Comparison of ENCODE assay signal across 8 mouse cellular contexts in genomic region chr14:48888954-48889353, GRCm38 (mm10).
DNase-seq lines count a peak whose midpoint lies in the region; ATAC-seq lines count a peak whose summit lies in the region.
"Had no signal": no experiment of that assay in that cellular context is flagged by ENCODE, and none has a peak within 500 bp of the region (broad histone marks: within the 10 kb centered on the region; RNA-seq: fewer than 3 reads in every experiment).

No protein-coding gene starts in this region.

- peaks cover 6% of the 10 kb centered on the region; the same call in 1 of the 2 replicates for H3K4me1 ChIP-seq in forebrain, embryonic 13.5 days
- H3K4me1 ChIP-seq in limb, embryonic 10.5 days, result peaks cover 14% of the 10 kb centered on the region; the same call in 1 of the 2 replicates
- no peaks in the 10 kb centered on the region for H3K4me1 ChIP-seq in stomach, embryonic 16.5 days (ENCODE audit: control insufficient read depth, insufficient read depth, low read length)
- H3K4me1 ChIP-seq: limb, embryonic 15.5 days had no signal

- H3K27ac ChIP-seq in forebrain, embryonic 13.5 days, result no peak overlapping the region
- no peak overlapping the region for H3K27ac ChIP-seq in limb, embryonic 10.5 days
- H3K27ac ChIP-seq in stomach, embryonic 16.5 days (ENCODE audit: low read length), result no peak overlapping the region
- H3K27ac ChIP-seq: limb, embryonic 15.5 days had no signal

- DNase-seq in ovary, postnatal 14 days (ENCODE audit: low spot score), result peak; percentile 5
- no peak for DNase-seq in ovary, postnatal 10 days (ENCODE audit: low spot score)
- DNase-seq in limb, embryonic 10.5 days (ENCODE audit: low spot score), result peak; percentile 43
- no peak for DNase-seq in thymus, postnatal 14 days
- no peak for DNase-seq in layer of hippocampus, adult 9-11 months

- no peaks in the 10 kb centered on the region for H3K9me3 ChIP-seq in forebrain, embryonic 13.5 days (replicated peaks)
- no peaks in the 10 kb centered on the region for H3K9me3 ChIP-seq in limb, embryonic 10.5 days (replicated peaks)
- no peaks in the 10 kb centered on the region for H3K9me3 ChIP-seq in stomach, embryonic 16.5 days (replicated peaks; ENCODE audit: control insufficient read depth, low read length)
- H3K9me3 ChIP-seq: limb, embryonic 15.5 days had no signal

- peaks cover 67% of the 10 kb centered on the region for H3K27me3 ChIP-seq in forebrain, embryonic 13.5 days
- H3K27me3 ChIP-seq in limb, embryonic 10.5 days (ENCODE audit: low read depth, poor library complexity, severe bottlenecking), result no peaks in the 10 kb centered on the region
- H3K27me3 ChIP-seq in stomach, embryonic 16.5 days (ENCODE audit: control insufficient read depth, insufficient read depth, low read length), result peaks cover 1% of the 10 kb centered on the region; the same call in 1 of the 2 replicates
- H3K27me3 ChIP-seq: limb, embryonic 15.5 days had no signal

- H3K36me3 ChIP-seq in forebrain, embryonic 13.5 days (ENCODE audit: poor library complexity, severe bottlenecking), result no peaks in the 10 kb centered on the region
- H3K36me3 ChIP-seq in limb, embryonic 10.5 days, result no peaks in the 10 kb centered on the region
- no peaks in the 10 kb centered on the region for H3K36me3 ChIP-seq in stomach, embryonic 16.5 days (ENCODE audit: control insufficient read depth, insufficient read depth, low read length)
- H3K36me3 ChIP-seq: limb, embryonic 15.5 days had no signal

- ATAC-seq in forebrain, embryonic 13.5 days, result no peak
- no peak for ATAC-seq in stomach, embryonic 16.5 days (ENCODE audit: insufficient read depth, low FRiP score)

- WGBS in forebrain, embryonic 13.5 days, result 4% methylated on average over 13 of the region's 13 CpGs
- 4% methylated on average over 13 of the region's 13 CpGs for WGBS in limb, embryonic 10.5 days
- 9% methylated on average over 13 of the region's 13 CpGs for WGBS in stomach, embryonic 16.5 days

- peak overlapping the region; percentile 27; the same call in 1 of the 2 replicates for H3K4me2 ChIP-seq in forebrain, embryonic 13.5 days
- H3K4me2 ChIP-seq in stomach, embryonic 16.5 days (ENCODE audit: low read depth, low read length), result peak overlapping the region; percentile 31; the same call in 1 of the 2 replicates
- H3K4me2 ChIP-seq: limb, embryonic 15.5 days had no signal

- no peak overlapping the region for H3K4me3 ChIP-seq in forebrain, embryonic 13.5 days
- H3K4me3 ChIP-seq in limb, embryonic 10.5 days, result peak overlapping the region; percentile 33
- no peak overlapping the region for H3K4me3 ChIP-seq in stomach, embryonic 16.5 days (replicated peaks; ENCODE audit: low read length)
- H3K4me3 ChIP-seq: limb, embryonic 15.5 days had no signal

- H3K9ac ChIP-seq in forebrain, embryonic 13.5 days, result no peak overlapping the region
- H3K9ac ChIP-seq in stomach, embryonic 16.5 days (ENCODE audit: low read length), result no peak overlapping the region
- H3K9ac ChIP-seq: limb, embryonic 15.5 days had no signal

Comparison
In these comparisons a context has a peak if more than half of its experiments do, and no peak if none do; other contexts are left out.
1. DNase-seq: peak in ovary, postnatal 14 days (single experiment) and limb, embryonic 10.5 days (single experiment); none in ovary, postnatal 10 days (single experiment), thymus, postnatal 14 days (single experiment) and layer of hippocampus, adult 9-11 months (single experiment).